Mouse (Mus musculus) kidney, adult 10 weeks (tissue): ENCODE measurements around the gene Mroh2b. TPM values are rescaled to one million over a fixed set of nuclear protein-coding genes. Genes with fewer than 3 reads are reported as not detected.

Experiments used
- polyA plus RNA-seq: library from polyadenylated mRNA; stranded (reverse); fragments of 350-450 nt; fragmentation: Illumina TruSeq; extraction: RNeasy Lipid Tissue Mini Kit (QIAGEN cat#74804); gene quantifications from one replicate; pipeline ENCODE4 v1.2.3, GENCODE M21; 2014; ENCODE audit warnings: low read depth, low replicate concordance

Gene Mroh2b
- not detected for polyA plus RNA-seq

GRCm38 (mm10) chr15:4898437-4898836 lies at the start of gene Mroh2b:
Gene Mroh2b (plus strand): TSS chr15:4898737.

Other genes starting within 250 kb of the Mroh2b start
- 0.69 TPM for gene C6, start 171.6 kb upstream of the Mroh2b start, polyA plus RNA-seq
- 12.1 TPM for gene C7, start 165.0 kb downstream of the Mroh2b start, polyA plus RNA-seq
- 6.0 TPM for gene Card6, start 209.8 kb downstream of the Mroh2b start, polyA plus RNA-seq
- 17.3 TPM for gene Rpl37, start 217.9 kb downstream of the Mroh2b start, polyA plus RNA-seq
- 51.0 TPM for gene Prkaa1, start 245.1 kb downstream of the Mroh2b start, polyA plus RNA-seq